Mouse (Mus musculus): ENCODE measurements around the gene Kmt2b.

DNA sequence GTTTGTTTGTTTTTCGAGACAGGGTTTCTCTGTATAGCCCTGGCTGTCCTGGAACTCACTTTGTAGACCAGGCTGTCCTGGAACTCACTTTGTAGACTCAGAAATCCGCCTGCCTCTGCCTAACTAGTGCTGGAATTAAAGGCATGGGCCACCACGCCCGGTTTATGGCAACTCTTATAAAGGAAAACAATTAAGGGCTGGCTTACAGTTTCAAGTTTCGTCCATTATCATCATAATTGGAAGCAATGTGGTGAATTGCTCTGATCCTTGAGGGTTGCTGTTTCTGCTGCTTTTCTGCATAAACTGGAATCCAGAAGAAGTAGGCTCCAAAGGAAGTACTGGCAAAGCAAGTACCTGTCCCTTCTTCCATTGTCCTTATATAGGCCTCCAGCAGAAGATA lies 38.1 kb upstream of the Kmt2b start:
- TF ChIP-seq EP300 (IDR thresholded peaks at IDR 0.05; ENCODE audit: low read length) (no peak), MAZ (IDR thresholded peaks at IDR 0.05; ENCODE audit: low read depth, low read length) (no peak), CTCF (conservative IDR thresholded peaks at IDR 0.05 in 1 of 2, IDR thresholded peaks at IDR 0.05 in 1 of 2; ENCODE audit: low read depth in 2 of 2, low read length in 2 of 2) (no peak), USF2 (conservative IDR thresholded peaks at IDR 0.05; ENCODE audit: low read depth, low read length) (no peak), ZC3H11A (IDR thresholded peaks at IDR 0.05; ENCODE audit: low read depth, low read length) (no peak), MXI1 (IDR thresholded peaks at IDR 0.05; ENCODE audit: low read depth, low read length) (no peak), UBTF (IDR thresholded peaks at IDR 0.05; ENCODE audit: low read depth, low read length) (no peak), CHD1 (IDR thresholded peaks at IDR 0.05; ENCODE audit: low read depth, low read length) (no peak), PAX5 (IDR thresholded peaks at IDR 0.05; ENCODE audit: low read length) (no peak), ETS1 (conservative IDR thresholded peaks at IDR 0.05; ENCODE audit: low read depth, low read length) (no peak), ZMIZ1 (IDR thresholded peaks at IDR 0.05; ENCODE audit: low read depth, low read length) (no peak)
